Mouse (Mus musculus): Measurements from ENCODE around the gene Lrp1. TPM values are rescaled to one million over a fixed set of nuclear protein-coding genes. Genes with fewer than 3 reads are reported as not detected.

The Lrp1 gene
- polyA plus RNA-seq, 1 experiment from 2014 or later, result 77.0 TPM

DNA sequence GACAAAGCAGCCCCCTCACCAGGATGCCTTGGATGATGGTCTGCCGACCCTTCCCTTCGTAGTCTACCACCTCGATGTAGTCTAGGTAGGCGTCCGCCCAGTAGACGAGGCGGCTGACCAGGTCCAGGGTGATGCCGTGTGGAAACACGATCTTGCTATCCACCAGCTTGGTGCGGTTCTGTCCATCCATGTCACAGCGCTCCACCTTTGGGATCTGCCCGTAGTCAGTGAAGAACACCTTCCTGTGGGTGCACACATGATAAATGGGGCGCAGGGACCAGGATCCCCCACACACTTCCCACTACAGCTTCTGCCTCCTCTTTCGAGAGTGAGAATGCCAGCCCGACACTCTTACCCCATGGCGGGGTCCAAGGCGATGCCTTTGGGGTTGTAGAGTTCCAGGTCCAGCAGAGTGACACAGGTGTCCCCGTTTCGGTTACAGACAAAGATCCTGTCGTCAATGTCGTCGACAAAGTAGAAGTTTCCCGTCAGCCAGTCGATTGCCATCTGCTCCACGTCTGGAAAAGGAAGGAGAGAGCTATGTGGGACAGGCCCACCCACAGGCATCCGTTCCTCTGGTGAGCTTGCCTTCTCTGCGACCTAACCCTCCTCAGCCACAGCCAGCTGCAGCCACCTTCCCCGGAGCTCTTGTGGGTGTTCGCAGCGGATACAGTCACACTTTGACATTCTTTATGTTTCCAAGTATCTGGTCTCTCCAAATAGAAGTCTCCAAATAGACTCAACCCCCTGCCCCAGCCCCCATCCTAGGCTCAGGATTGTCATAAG lies 25.8 kb downstream of the Lrp1 start:
- Histone ChIP-seq H3K27ac (peak overlapping the region; percentile 76), H3K4me1 (peaks cover 78% of the 10 kb centered on the region), H3K27me3 (replicated peaks) (no peaks in the 10 kb centered on the region), H3K4me2 (no peak overlapping the region), H3K36me3 (peaks cover 34% of the 10 kb centered on the region), H3K4me3 (replicated peaks) (no peak overlapping the region), H3K9ac (no peak overlapping the region), H3K9me3 (no peaks in the 10 kb centered on the region)
- no peak for ATAC-seq (ENCODE audit: insufficient read depth, low FRiP score, low read depth)
- WGBS, result 72% methylated on average over 30 of the region's 30 CpGs

DNA sequence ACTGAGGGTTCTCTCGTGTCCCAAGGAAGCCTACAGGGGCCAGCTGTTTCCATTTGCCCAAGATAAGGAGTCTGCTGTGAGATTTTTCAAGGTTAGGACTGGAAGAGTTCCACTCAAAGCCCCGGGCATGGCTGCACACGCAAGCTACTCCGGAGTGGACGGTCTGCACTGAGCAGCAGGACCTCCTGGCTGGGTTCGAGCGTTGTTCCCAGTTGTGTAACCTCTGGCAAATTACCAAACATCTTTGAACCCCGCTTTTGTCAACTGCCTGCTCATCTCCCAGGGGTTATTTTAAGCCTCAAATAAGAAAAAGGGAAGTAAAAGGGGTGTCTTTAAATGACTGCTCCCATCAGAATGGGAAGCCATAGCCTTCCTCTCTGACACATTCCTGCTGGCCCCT lies 26.5 kb downstream of the Lrp1 start:
- Histone ChIP-seq H3K4me1 (peaks cover 71% of the 10 kb centered on the region), H3K9ac (no peak overlapping the region), H3K4me3 (replicated peaks) (no peak overlapping the region), H3K4me2 (no peak overlapping the region), H3K27ac (peak overlapping the region; percentile 76), H3K27me3 (replicated peaks) (no peaks in the 10 kb centered on the region), H3K36me3 (peaks cover 41% of the 10 kb centered on the region), H3K9me3 (no peaks in the 10 kb centered on the region)
- no peak for ATAC-seq (ENCODE audit: insufficient read depth, low FRiP score, low read depth)
- 61% methylated on average over 8 of the region's 8 CpGs for WGBS

DNA sequence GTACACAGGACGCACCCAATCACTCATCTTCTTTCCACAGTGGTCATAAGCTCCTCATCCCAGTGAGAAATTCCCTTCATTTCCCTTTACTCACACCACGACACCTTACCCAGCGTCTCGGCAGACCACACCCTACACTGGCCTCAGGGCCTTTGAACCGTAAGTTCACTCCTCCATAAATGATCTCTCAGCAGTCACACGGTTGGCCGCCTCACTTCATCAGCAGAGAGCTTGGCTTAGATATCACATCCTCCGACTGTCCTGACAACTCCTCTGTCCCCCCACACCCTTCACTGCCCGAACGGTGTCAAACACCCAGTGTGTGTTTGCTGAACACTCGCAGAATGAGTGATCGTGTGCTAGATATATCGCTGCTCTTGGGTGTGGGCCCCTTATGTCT lies 28.1 kb downstream of the Lrp1 start:
- H3K27me3 ChIP-seq (replicated peaks), result no peaks in the 10 kb centered on the region
- no peak overlapping the region for H3K4me2 ChIP-seq
- no peak overlapping the region for H3K9ac ChIP-seq
- H3K4me3 ChIP-seq (replicated peaks), result no peak overlapping the region
- peaks cover 53% of the 10 kb centered on the region for H3K36me3 ChIP-seq
- H3K9me3 ChIP-seq, result no peaks in the 10 kb centered on the region
- H3K27ac ChIP-seq, result peak overlapping the region; percentile 76; the same call in 1 of the 2 replicates
- 62% methylated on average over 13 of the region's 13 CpGs for WGBS
- H3K4me1 ChIP-seq, result peaks cover 59% of the 10 kb centered on the region
- no peak for ATAC-seq (ENCODE audit: insufficient read depth, low FRiP score, low read depth)

DNA sequence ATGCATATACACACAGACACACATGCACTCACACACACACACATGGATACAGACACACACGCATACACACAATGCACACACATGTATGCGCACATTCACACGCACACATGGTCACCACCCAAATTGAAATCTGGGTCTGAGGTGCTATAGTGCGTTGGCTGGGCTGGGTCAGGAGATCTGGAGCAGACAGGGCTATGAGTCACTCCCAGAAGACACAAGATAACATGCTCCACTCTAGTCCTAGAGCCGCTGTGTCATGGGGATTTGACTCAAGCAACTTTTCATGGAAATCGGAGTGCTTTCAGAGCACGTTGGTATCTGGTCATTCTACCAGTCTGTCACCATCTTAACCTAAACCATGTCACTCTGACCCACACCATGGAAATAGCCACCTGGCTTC lies 28.5 kb downstream of the Lrp1 start:
- 82% methylated on average over 7 of the region's 7 CpGs for WGBS
- ATAC-seq (ENCODE audit: insufficient read depth, low FRiP score, low read depth), result no peak
- H3K27ac ChIP-seq, result peak overlapping the region; percentile 76; the same call in 1 of the 2 replicates

DNA sequence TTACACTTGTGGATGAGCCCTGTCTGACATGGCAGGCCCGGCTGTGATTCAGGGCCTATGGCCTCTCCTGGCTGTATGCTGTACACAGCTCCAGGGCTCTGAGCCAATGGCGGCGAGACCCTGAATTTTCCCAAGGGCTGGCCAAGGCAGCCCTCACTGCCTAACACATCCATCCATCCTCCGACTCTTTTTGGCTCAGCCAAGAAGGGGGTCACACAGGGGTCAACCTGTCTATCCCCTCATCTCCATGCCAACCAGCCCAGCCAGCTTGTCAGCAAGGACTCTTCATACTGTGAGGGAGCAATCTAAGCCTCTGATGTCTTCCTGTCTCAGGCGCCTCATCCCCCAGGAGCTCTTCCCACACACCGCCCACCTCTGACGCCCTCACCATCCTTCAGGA lies 29.4 kb downstream of the Lrp1 start:
- H3K4me3 ChIP-seq (replicated peaks), result no peak overlapping the region
- H3K4me2 ChIP-seq, result no peak overlapping the region
- ATAC-seq (ENCODE audit: insufficient read depth, low FRiP score, low read depth), result peak; percentile 63
- peaks cover 46% of the 10 kb centered on the region for H3K4me1 ChIP-seq
- peak overlapping the region; percentile 76 for H3K27ac ChIP-seq
- WGBS, result 38% methylated on average over 7 of the region's 7 CpGs
- no peaks in the 10 kb centered on the region for H3K27me3 ChIP-seq (replicated peaks)
- peaks cover 59% of the 10 kb centered on the region for H3K36me3 ChIP-seq
- H3K9ac ChIP-seq, result no peak overlapping the region
- no peaks in the 10 kb centered on the region for H3K9me3 ChIP-seq

More for the DNA sequence above, 28.5 kb downstream of the Lrp1 start:
- H3K4me2 ChIP-seq, result no peak overlapping the region
- peaks cover 53% of the 10 kb centered on the region for H3K36me3 ChIP-seq
- no peak overlapping the region for H3K9ac ChIP-seq
- H3K4me3 ChIP-seq (replicated peaks), result no peak overlapping the region
- H3K27me3 ChIP-seq (replicated peaks), result no peaks in the 10 kb centered on the region
- no peaks in the 10 kb centered on the region for H3K9me3 ChIP-seq
- peaks cover 55% of the 10 kb centered on the region for H3K4me1 ChIP-seq

DNA sequence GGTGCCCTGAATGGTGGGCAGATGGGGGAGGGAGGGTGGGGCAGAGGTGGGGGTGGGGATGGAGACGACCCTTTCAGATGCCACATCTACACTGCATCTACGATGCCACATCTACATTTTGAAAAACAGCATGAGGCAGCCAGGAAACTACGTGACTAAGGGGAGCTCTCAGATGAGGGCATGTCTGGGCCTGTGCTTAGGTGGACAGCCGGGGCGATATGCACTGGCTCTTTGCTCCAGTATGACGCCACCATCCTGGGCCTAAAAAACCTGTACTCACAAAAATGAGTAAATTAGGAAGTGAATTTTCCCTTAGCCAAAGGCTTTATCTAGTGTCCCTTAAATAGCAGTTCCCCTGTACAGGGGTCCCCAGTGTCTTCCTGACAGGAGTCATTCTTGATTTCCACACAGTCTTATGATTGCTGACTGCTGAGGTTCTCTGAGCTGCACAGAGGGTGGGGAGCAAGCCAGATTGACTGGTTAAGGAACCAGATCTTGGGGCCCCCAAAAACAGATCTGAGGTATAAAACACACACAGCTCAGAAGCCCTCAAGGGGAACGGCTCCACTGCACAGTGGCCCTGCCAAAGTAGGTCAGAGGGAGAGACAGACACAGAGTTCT lies 30.0 kb downstream of the Lrp1 start:
- no peaks in the 10 kb centered on the region for H3K9me3 ChIP-seq
- peak overlapping the region; percentile 76 for H3K27ac ChIP-seq
- peaks cover 40% of the 10 kb centered on the region for H3K4me1 ChIP-seq
- H3K36me3 ChIP-seq, result peaks cover 59% of the 10 kb centered on the region
- no peak overlapping the region for H3K4me3 ChIP-seq (replicated peaks)
- ATAC-seq (ENCODE audit: insufficient read depth, low FRiP score, low read depth), result no peak; the same call in 1 of the 2 replicates
- H3K4me2 ChIP-seq, result no peak overlapping the region
- WGBS, result 61% methylated on average over 7 of the region's 7 CpGs
- no peaks in the 10 kb centered on the region for H3K27me3 ChIP-seq (replicated peaks)
- H3K9ac ChIP-seq, result no peak overlapping the region

DNA sequence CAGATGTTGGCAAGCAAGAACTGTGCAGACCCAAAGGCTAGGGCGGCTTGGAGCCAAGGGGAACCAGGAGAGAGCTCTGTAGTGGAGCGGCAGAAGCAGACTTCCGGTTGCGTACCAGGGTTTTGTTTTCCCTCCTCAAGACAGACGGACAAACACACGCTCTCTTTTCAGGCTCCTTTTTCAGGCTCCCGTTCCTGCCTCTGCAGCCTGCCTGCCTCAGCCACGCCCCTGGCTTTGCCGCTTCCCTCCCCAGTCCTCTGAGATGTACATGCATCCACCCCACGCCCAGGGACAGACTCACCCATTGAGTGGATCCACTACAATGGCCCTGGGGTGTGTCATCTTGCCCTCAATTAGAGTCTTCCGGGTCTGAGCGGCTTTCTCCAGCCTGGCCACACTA lies 30.7 kb downstream of the Lrp1 start:
- H3K9ac ChIP-seq, result no peak overlapping the region
- H3K36me3 ChIP-seq, result peaks cover 63% of the 10 kb centered on the region
- H3K27me3 ChIP-seq (replicated peaks), result no peaks in the 10 kb centered on the region
- 82% methylated on average over 12 of the region's 12 CpGs for WGBS
- no peak overlapping the region for H3K4me3 ChIP-seq (replicated peaks)
- no peaks in the 10 kb centered on the region for H3K9me3 ChIP-seq
- no peak overlapping the region for H3K4me2 ChIP-seq
- no peak for ATAC-seq (ENCODE audit: insufficient read depth, low FRiP score, low read depth)
- H3K27ac ChIP-seq, result peak overlapping the region; percentile 28; the same call in 1 of the 2 replicates
- peaks cover 35% of the 10 kb centered on the region for H3K4me1 ChIP-seq

DNA sequence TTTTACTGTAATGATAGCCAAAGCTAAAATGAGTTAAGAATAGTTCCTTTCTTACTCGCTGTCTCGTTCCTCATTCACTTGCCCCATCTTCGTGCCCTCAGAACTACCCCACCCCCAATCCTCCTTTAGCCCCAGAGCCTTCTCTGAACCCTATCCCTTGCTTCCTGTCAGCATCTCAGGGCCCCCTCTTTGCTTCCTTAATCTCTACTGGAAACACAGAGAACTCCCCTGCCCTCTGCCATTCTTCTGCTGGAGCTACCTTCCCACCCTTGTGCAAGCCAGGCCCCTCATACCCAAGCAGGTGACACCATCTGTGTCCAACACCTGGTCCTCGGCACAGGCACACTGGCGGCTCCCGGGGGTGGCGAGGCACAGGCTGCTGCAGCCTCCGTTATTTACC lies 33.2 kb downstream of the Lrp1 start:
- no peak overlapping the region for H3K27ac ChIP-seq
- peaks cover 20% of the 10 kb centered on the region for H3K4me1 ChIP-seq
- no peaks in the 10 kb centered on the region for H3K27me3 ChIP-seq (replicated peaks)
- no peak overlapping the region for H3K4me2 ChIP-seq
- H3K36me3 ChIP-seq, result peaks cover 65% of the 10 kb centered on the region
- no peak overlapping the region for H3K4me3 ChIP-seq (replicated peaks)
- ATAC-seq (ENCODE audit: insufficient read depth, low FRiP score, low read depth), result no peak
- no peaks in the 10 kb centered on the region for H3K9me3 ChIP-seq
- H3K9ac ChIP-seq, result no peak overlapping the region
- 85% methylated on average over 8 of the region's 8 CpGs for WGBS

DNA sequence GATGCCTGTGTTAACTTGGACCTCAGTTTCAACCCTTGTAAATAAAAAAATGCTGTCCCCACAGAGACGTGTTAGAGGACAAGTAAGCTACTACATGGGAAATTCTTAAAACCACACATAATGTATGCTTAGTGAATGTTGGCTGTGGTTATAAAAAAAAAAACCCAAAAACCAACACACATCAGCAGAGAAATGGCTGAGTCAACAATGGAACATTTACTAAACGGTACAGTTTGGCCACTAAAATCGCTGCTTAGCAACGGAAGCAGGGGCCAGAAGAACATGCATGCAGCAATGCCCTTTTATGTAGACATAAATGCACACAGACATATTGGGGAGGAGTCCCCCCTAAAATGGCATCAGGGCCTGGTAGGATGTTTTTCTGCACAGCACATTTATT lies 34.7 kb downstream of the Lrp1 start:
- WGBS, result 61% methylated on average over 4 of the region's 4 CpGs
- no peak overlapping the region for H3K27ac ChIP-seq

DNA sequence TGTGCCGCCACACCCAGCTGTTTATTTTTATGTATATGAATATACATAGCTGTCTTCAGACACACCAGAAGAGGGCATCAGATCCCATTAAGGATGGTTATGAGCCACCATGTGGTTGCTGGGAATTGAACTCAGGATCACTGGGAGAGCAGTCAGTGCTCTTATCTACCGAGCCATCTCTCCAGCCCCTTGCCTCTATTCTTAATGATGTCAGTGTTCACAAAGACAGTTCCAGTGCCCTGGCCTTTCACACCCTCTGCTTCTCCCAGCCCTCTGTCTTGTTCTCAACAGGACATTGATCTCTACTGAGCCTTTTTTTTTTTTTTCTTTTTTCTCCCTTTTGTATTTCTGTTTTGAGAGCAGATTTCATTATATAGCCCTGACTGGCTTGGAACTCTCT lies 35.4 kb downstream of the Lrp1 start:
- Histone ChIP-seq H3K36me3 (peaks cover 61% of the 10 kb centered on the region), H3K27ac (no peak overlapping the region), H3K4me1 (no peaks in the 10 kb centered on the region; the same call in 1 of the 2 replicates), H3K9me3 (no peaks in the 10 kb centered on the region), H3K9ac (no peak overlapping the region), H3K27me3 (replicated peaks) (no peaks in the 10 kb centered on the region), H3K4me2 (no peak overlapping the region), H3K4me3 (replicated peaks) (no peak overlapping the region)
- WGBS, result 80% methylated on average over 2 of the region's 2 CpGs
- ATAC-seq (ENCODE audit: insufficient read depth, low FRiP score, low read depth), result no peak

More for the DNA sequence above, 34.7 kb downstream of the Lrp1 start:
- Histone ChIP-seq H3K4me3 (replicated peaks) (no peak overlapping the region), H3K4me2 (no peak overlapping the region), H3K4me1 (peaks cover 5% of the 10 kb centered on the region), H3K36me3 (peaks cover 66% of the 10 kb centered on the region), H3K9ac (no peak overlapping the region), H3K27me3 (replicated peaks) (no peaks in the 10 kb centered on the region), H3K9me3 (no peaks in the 10 kb centered on the region)
- ATAC-seq (ENCODE audit: insufficient read depth, low FRiP score, low read depth), result no peak

DNA sequence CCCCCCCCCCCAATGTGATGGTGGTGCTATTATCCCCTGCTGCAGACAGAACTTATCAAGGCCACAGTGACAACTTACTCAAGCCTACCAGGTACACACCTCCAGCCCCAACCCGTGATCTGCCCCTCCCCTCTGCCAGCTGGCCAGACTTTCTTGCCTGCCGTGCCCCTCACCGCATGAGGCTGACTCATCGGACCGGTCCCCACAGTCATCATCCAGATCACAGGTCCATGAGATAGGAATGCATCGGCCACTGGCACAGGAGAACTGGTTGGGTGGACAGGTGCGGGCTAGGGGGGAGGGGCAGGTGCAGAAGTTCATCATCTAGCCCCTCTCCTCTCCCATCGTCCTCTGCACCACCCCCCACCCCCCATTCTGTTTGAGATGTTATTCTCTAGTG lies 37.3 kb downstream of the Lrp1 start:
- Histone ChIP-seq H3K4me2 (no peak overlapping the region), H3K4me1 (no peaks in the 10 kb centered on the region; the same call in 1 of the 2 replicates), H3K36me3 (peaks cover 56% of the 10 kb centered on the region), H3K9me3 (no peaks in the 10 kb centered on the region), H3K27ac (no peak overlapping the region), H3K9ac (no peak overlapping the region), H3K4me3 (replicated peaks) (no peak overlapping the region), H3K27me3 (replicated peaks) (no peaks in the 10 kb centered on the region)
- peak; percentile 59; the same call in 1 of the 2 replicates for ATAC-seq (ENCODE audit: insufficient read depth, low FRiP score, low read depth)
- WGBS, result 62% methylated on average over 8 of the region's 8 CpGs

DNA sequence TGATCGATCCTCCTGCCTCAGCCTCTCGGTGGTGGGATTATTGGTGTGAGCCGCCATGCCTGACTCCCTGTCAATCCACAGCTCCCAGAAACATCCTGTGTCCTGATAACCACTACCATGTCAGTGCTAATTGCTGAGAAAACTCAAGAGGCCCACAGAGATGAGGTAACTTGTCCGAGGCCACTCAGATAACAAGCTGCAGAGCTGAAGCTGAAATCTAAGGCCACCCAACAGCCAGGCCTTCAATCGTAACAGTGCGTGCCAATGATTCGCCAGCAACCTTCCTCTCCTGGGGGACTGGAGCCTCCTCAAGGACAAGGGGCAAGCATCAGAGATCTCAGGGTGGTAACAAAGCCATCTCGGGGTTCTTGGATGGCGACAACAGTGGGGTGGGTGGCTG lies 39.7 kb downstream of the Lrp1 start:
- Histone ChIP-seq H3K4me3 (replicated peaks) (no peak overlapping the region), H3K9me3 (no peaks in the 10 kb centered on the region), H3K4me2 (no peak overlapping the region), H3K27me3 (replicated peaks) (no peaks in the 10 kb centered on the region), H3K36me3 (peaks cover 58% of the 10 kb centered on the region), H3K9ac (no peak overlapping the region), H3K4me1 (no peaks in the 10 kb centered on the region; the same call in 1 of the 2 replicates), H3K27ac (no peak overlapping the region)
- ATAC-seq (ENCODE audit: insufficient read depth, low FRiP score, low read depth), result no peak
- WGBS, result 89% methylated on average over 9 of the region's 9 CpGs

All from stomach, embryonic 15.5 days (tissue).